Comparison of ENCODE assay signal across 11 mouse cellular contexts in genomic region chr7:102034904-102035303, GRCm38 (mm10). TPM values are rescaled to one million over a fixed set of nuclear protein-coding genes. Genes with fewer than 3 reads are reported as not detected.
DNase-seq lines count a peak whose midpoint lies in the region; ATAC-seq and TF ChIP-seq lines count a peak whose summit lies in the region.
"Had no signal": no experiment of that assay in that cellular context is flagged by ENCODE, and none has a peak within 500 bp of the region (broad histone marks: within the 10 kb centered on the region; RNA-seq: fewer than 3 reads in every experiment).

No protein-coding gene starts in this region.

- H3K4me1 ChIP-seq in hindbrain, postnatal 0 days (ENCODE audit: insufficient read depth, low read length): no peaks in the 10 kb centered on the region
- H3K4me1 ChIP-seq in hindbrain, embryonic 12.5 days: no peaks in the 10 kb centered on the region
- H3K4me1 ChIP-seq: hindbrain, embryonic 10.5 days had no signal

- DNase-seq in hindbrain, postnatal 0 days (ENCODE audit: low spot score): no peak
- DNase-seq in retina, postnatal 1 day: peak; percentile 23
- no peak for DNase-seq in retina, embryonic 14.5 days (ENCODE audit: low spot score)
- peak; percentile 25 for DNase-seq in R1 (ENCODE audit: low read depth, low spot score)
- no peak for DNase-seq in urinary bladder, postnatal 25 days (ENCODE audit: low spot score)
- no peak for DNase-seq in gastrocnemius, postnatal 4 days (ENCODE audit: low spot score in 2 of 2)
- DNase-seq: kidney, postnatal 4 days had no signal

- H3K4me3 ChIP-seq in hindbrain, postnatal 0 days (ENCODE audit: low read length): no peak overlapping the region
- no peak overlapping the region for H3K4me3 ChIP-seq in hindbrain, embryonic 12.5 days
- H3K4me3 ChIP-seq: hindbrain, embryonic 10.5 days had no signal

- no peak overlapping the region for H3K27ac ChIP-seq in hindbrain, postnatal 0 days
- no peak overlapping the region for H3K27ac ChIP-seq in hindbrain, embryonic 12.5 days
- H3K27ac ChIP-seq: hindbrain, embryonic 10.5 days had no signal

- TF ChIP-seq CTCF in hindbrain, postnatal 0 days (IDR thresholded peaks at IDR 0.05; ENCODE audit: low read depth): peak; percentile 35

- H3K9ac ChIP-seq in hindbrain, postnatal 0 days (replicated peaks; ENCODE audit: low read length): no peak overlapping the region
- no peak overlapping the region for H3K9ac ChIP-seq in hindbrain, embryonic 12.5 days

- no peaks in the 10 kb centered on the region for H3K9me3 ChIP-seq in hindbrain, postnatal 0 days (ENCODE audit: low read length)
- no peaks in the 10 kb centered on the region for H3K9me3 ChIP-seq in hindbrain, embryonic 12.5 days (replicated peaks)
- H3K9me3 ChIP-seq: hindbrain, embryonic 10.5 days had no signal

- peaks cover 53% of the 10 kb centered on the region for H3K36me3 ChIP-seq in hindbrain, postnatal 0 days (ENCODE audit: insufficient read depth, low read length)
- peaks cover 93% of the 10 kb centered on the region for H3K36me3 ChIP-seq in hindbrain, embryonic 12.5 days

- no peak overlapping the region for H3K4me2 ChIP-seq in hindbrain, postnatal 0 days (ENCODE audit: low read depth, low read length)
- no peak overlapping the region for H3K4me2 ChIP-seq in hindbrain, embryonic 12.5 days (replicated peaks)

- ATAC-seq in hindbrain, postnatal 0 days: no peak
- ATAC-seq in hindbrain, embryonic 12.5 days (ENCODE audit: low FRiP score): no peak

- WGBS in hindbrain, postnatal 0 days: 91% methylated on average over 1 of the region's 1 CpGs
- WGBS in hindbrain, embryonic 12.5 days: 93% methylated on average over 1 of the region's 1 CpGs

- no peaks in the 10 kb centered on the region for H3K27me3 ChIP-seq in hindbrain, postnatal 0 days (ENCODE audit: insufficient read depth, low read length)
- no peaks in the 10 kb centered on the region for H3K27me3 ChIP-seq in hindbrain, embryonic 12.5 days

RNA-seq across cellular contexts. Expression of gene Il18bp, which starts 16.4 kb away (rescaled TPM):
- total RNA-seq in hindbrain, postnatal 0 days (2014; rRNA removed): 7.1 and 14.7 TPM in 2 replicates
- polyA plus RNA-seq in hindbrain, postnatal 0 days (2015; fragmentation: Nextera tagmentation; extraction: Ambion mirVana): 3.0 and 3.3 TPM in 2 replicates
- polyA plus RNA-seq in hindbrain, embryonic 12.5 days (2016; fragmentation: Nextera tagmentation; extraction: Ambion mirVana): 3.9 and 5.4 TPM in 2 replicates
- 1 to 10 TPM; 5.0 to 6.2 TPM for total RNA-seq in gastrocnemius, postnatal 4 days (2021)

RNA-seq across cellular contexts. Expression of gene Rnf121, which starts 30.4 kb away (rescaled TPM):
- total RNA-seq in hindbrain, postnatal 0 days (2014; rRNA removed): 28.8 and 31.7 TPM in 2 replicates
- polyA plus RNA-seq in hindbrain, postnatal 0 days (2015; fragmentation: Nextera tagmentation; extraction: Ambion mirVana): 22.6 and 23.8 TPM in 2 replicates
- 29.2 and 31.6 TPM in 2 replicates for polyA plus RNA-seq in hindbrain, embryonic 12.5 days (2016; fragmentation: Nextera tagmentation; extraction: Ambion mirVana)
- total RNA-seq in gastrocnemius, postnatal 4 days (2021): 10 to 100 TPM; 27.4 to 31.3 TPM

RNA-seq across cellular contexts. Expression of gene Xndc1, which starts 30.4 kb away (rescaled TPM):
- total RNA-seq in hindbrain, postnatal 0 days (2014; rRNA removed): 16.2 and 22.6 TPM in 2 replicates
- polyA plus RNA-seq in hindbrain, postnatal 0 days (2015; fragmentation: Nextera tagmentation; extraction: Ambion mirVana): 15.8 and 19.0 TPM in 2 replicates
- polyA plus RNA-seq in hindbrain, embryonic 12.5 days (2016; fragmentation: Nextera tagmentation; extraction: Ambion mirVana): 34.6 and 37.3 TPM in 2 replicates
- total RNA-seq in gastrocnemius, postnatal 4 days (2021): 10 to 100 TPM; 14.5 to 18.6 TPM

RNA-seq across cellular contexts. Expression of gene Xntrpc, which starts 30.6 kb away (rescaled TPM):
- 0.47 and 3.5 TPM in 2 replicates for total RNA-seq in hindbrain, postnatal 0 days (2014; rRNA removed)
- 0.40 and 0.42 TPM in 2 replicates for polyA plus RNA-seq in hindbrain, postnatal 0 days (2015; fragmentation: Nextera tagmentation; extraction: Ambion mirVana)
- polyA plus RNA-seq in hindbrain, embryonic 12.5 days (2016; fragmentation: Nextera tagmentation; extraction: Ambion mirVana): 2.5 and 3.0 TPM in 2 replicates
- 1 to 10 TPM; 1.4 to 2.6 TPM for total RNA-seq in gastrocnemius, postnatal 4 days (2021)
- total RNA-seq: monocyte, adult 5-6 weeks had no signal

RNA-seq across cellular contexts. Expression of gene Trpc2, which starts 48.0 kb away (rescaled TPM):
- total RNA-seq in hindbrain, postnatal 0 days (2014; rRNA removed): 2.5 TPM in 1 of 2 replicates, not detected in the other
- 0.09 TPM in 1 of 2 replicates, not detected in the other for polyA plus RNA-seq in hindbrain, postnatal 0 days (2015; fragmentation: Nextera tagmentation; extraction: Ambion mirVana)
- polyA plus RNA-seq in hindbrain, embryonic 12.5 days (2016; fragmentation: Nextera tagmentation; extraction: Ambion mirVana): 0.21 TPM in 1 of 2 replicates, not detected in the other
- under 1 TPM; 0.29 to 0.93 TPM for total RNA-seq in gastrocnemius, postnatal 4 days (2021)
- total RNA-seq: monocyte, adult 5-6 weeks had no signal
- polyA plus RNA-seq: gonadal fat pad, adult 2 months; hindbrain, embryonic 10.5 days had no signal

Comparison
In these comparisons a context has a peak if more than half of its experiments do, and no peak if none do; other contexts are left out.
1. DNase-seq: peak in retina, postnatal 1 day (single experiment) and R1 (single experiment); none in hindbrain, postnatal 0 days (single experiment), retina, embryonic 14.5 days (single experiment), urinary bladder, postnatal 25 days (single experiment) and gastrocnemius, postnatal 4 days (0 of 2).